Mouse (Mus musculus): ENCODE measurements around the gene Tango6.

The Tango6 gene

DNA sequence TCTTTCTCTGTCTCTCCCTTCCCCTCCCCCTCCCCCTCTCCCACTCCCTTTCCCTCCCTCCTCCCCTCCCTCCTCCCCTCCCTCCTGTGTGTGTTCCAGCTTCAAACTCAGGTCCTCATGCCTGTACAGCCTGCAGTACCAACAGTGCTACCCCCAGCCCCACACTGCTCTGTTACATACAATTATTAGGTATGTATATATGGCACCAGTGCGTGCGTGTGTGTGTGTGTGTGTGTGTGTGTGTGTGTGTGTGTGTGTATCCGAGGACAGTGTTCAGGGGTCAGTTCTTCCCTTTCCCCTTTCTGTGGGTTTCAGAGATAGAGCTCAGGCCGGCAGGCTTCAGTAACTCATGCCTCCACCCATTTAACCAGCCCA is 134.3 kb downstream of the Tango6 start:
- DNase-seq (ENCODE audit: low spot score in 2 of 2): no peak

DNA sequence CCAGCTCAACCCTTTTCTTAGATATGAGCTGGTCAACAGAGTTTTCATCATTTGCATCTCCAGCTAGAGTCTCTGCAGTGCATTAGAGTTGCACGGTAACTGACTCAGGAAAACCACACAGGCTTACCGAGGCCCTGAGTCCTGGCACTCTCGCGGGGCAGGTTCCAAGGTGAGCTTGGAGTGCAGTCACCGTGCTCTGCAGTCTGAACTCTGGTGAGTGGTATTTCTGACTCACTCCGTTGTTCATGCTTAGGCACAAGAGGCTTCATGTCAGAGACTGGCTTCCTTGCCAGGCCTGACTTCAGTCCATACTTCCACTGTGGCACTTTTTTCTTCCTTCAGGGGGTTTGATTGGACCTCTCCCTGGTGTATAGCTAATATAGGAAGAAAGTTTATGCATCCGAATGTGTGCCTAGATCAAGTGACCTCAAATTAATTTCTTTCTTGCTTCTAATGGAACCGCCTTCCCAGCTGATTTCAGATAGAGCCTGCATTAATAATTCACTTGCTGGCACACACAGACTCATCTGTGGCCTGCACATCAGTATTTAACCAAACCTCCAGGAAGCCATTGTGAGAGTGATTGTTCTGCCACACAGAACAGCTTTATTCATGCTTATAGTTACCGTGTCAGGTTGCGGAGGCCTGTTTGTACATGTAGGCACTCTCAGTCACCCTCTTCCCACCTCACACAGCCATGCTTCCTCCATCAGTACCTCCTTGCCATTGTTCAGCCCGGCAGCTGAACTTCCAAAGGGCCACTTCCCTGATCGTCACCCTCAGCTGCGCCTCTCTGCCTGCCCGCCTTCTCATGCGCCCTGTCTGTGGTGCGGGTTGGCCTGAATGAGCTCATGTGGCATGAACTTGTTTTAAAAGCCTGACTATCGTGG is 136.0 kb downstream of the Tango6 start:
- no peak for DNase-seq (ENCODE audit: low spot score in 2 of 2)

DNA sequence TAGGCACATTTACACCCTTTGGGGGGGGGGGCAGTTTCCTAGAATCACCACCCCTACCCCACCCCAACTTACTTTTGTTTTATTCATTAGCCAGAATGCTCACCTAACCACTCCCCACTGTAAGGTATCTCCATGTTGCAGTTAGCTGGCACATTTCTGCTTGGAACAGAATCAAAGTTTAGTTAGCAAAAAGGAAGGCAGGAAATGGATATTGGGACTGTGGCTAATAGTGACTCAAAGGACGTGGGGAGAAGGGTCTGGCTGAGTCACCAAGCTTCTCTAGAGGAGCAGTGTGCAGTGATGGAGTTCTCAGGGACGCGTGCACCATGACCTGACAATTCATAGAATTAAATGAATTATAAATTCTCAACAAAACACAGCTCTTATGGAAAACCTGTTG is 136.7 kb downstream of the Tango6 start:
- DNase-seq (ENCODE audit: low spot score in 2 of 2): no peak

DNA sequence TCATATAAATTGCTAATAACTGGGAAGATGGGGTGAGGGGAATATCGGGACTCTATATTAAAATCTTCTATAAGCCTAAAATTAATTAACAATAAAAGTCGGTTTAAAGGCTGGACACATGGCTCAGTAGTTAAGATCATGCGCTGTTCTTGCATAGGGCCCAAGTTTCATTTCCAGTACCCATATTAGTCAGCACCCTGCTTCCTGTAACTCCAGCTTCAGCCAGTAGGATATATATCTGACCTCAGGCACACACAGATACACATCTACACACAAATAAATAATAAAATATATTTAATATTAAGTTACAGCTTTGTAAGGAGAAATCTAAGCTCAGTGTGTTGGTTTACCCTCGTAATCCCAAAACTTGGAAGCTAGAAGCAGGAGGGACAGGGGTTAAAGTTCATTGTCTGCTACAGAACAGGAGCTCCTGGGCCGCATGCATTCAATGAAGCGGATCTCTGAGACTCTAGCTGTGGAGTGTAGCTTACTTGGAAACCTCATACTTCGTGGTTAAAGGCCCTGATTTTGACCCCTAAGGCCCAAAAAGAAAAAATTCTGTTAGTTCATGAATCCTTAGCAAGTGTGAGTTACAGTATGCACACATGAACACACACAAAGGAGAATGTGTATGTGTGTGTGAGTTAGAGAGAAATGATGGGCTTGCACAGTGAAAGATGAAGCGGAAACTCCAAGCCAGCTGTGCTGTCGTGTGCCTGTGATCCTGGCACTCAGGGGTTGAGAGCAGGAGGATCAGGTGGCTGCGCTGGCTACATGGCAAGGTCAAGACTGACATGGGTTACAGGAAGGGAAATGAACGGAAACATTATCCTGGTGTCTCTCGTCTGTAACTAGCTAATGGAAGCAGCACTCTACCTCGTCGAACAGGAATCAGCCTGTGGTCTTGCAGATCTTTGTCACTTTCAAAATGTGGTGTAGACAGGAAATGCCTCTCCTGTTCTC is 138.0 kb downstream of the Tango6 start:
- DNase-seq (ENCODE audit: low spot score in 2 of 2): no peak

DNA sequence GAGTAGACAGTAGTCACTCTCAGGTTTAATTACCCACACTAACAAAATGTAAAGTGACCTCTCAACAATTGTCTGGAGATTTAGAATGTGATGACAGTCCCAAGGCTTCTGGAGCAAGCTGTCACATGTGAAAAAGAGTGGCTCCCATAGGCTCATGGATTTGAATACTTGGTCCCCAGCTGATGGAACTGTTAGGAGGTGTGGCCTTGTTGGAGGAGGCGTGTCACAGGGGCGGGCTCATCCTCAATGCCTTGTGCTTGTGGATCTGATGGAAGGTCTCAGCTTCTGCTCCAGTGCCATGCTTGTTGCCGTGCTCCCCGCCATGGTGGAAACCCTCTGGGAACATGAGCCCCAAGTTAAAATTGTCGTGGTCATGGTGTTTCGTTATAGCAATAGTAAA is 146.1 kb downstream of the Tango6 start:
- no peak for DNase-seq (ENCODE audit: low spot score in 2 of 2)

DNA sequence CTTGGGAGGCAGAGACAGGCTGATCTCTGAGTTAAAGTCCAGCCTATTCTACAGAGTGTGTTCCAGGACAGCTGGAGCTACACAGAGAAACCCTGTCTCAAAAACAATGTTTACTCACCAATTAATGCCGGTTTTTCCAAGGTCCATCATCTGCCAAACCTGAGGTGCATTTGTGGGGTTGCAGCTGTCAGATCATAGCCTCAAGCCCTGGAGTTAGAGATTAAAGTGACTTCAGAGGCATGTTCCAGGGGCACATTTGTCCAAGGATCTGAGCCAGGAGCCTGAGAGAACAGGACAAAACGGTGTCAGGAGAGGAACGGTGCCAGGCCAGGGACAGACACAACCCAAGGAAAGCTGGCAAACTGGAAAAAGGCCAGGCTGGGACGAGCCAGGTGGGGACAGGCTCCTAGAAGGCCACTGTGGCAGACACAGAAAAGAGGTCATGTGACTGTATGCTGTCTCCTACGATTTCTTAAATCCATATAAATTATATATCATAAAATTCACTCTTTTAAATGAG is 146.7 kb downstream of the Tango6 start:
- DNase-seq (ENCODE audit: low spot score in 2 of 2): no peak

DNA sequence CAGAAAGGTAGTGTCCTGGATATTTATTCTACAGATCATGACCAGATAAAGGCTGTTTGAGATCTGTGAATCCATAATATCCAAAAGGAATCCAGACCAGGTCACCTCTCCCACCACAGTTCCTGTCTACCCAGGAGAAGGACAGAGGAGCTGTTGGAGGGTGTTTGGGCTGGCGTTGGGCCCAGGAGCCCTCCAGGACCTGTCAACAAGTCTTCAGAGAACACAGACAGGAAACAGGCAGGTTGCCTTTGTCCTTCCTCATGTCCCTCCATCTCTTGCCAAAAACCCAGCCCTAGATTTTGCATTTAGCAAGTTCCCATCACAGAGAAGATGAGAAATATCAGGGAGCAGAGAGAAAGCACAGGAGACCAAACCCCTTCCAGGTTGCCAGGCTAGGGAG is 152.0 kb downstream of the Tango6 start:
- no peak for DNase-seq (ENCODE audit: low spot score in 2 of 2)

DNA sequence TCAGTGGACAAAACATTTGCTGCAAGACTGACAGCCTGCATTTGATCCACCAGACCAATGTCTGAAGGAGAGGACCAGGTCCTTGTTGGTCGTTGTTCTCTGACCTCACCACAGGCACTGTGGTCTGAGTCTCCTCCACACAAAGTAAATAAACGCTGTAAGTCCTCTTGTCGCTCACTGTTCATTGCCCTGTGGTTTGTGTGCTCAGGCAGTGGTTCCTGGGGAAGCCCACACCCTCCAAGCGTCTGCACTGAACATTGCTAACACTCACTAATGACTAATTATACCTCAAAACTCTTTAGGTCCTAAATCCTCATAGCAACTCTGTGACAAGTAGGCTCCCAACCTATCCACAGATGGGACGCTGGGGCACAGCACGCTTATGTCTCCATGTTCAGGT is 153.7 kb downstream of the Tango6 start:
- no peak for DNase-seq (ENCODE audit: low spot score in 2 of 2)

DNA sequence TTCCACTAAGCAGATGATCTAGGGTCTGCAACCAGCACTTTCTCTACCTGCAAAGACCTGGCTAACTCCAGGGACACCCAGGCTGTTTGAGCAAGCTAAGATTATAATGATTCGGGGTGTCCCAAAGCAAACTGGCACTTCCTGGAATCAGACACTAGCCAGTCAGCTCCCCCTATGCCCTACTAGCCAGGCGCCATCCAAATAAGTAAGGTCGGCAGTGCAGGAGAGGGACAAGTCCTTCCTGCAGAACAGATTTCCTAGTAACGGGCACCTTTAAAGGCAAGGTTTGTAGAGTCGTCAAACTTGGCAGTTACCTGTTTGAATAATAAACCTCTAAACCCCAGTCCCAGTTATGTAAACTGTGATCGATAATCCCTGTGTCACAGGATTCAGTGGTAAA is 155.9 kb downstream of the Tango6 start:
- DNase-seq (ENCODE audit: low spot score in 2 of 2): no peak

DNA sequence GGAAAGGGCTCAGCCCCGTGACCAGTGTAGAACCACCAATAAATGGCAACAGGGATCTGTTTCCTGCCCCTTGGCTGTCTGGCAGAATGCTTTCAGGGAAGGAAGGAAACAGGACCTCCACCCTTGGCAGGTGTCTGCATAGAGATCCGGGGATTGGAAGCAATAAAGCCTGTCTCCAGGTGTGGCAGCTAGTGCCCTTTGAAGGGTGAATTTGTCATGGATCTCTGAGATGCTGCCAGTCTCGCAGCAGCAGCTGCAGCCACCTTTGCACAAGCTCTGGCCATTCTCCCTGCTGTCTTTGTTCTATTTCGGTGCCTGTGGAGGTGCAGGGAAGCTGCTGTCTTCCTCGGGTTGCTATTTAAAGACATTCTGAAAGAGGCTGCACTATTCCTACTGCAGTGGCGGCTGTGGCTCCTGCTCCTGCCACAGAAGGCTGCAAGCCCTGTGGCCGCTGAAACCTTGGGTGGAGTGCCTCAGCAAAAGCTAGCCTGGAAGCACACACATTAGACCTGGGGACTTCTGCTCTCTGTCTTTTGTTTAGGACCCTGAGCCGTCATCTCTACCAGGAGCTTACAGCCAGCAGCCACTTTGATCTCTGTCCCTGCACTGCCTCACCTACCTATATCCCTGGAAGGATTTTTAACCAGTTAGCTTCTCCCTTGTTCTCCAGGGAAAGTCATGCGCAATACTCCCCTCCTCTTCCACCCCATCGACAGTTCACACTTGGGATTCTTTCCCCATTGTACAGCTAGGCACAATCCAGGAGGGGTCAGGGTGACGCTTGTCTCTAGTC is 156.5 kb downstream of the Tango6 start:
- peak in 1 of 2 experiments; percentile 24 for DNase-seq (ENCODE audit: low spot score in 2 of 2)

DNA sequence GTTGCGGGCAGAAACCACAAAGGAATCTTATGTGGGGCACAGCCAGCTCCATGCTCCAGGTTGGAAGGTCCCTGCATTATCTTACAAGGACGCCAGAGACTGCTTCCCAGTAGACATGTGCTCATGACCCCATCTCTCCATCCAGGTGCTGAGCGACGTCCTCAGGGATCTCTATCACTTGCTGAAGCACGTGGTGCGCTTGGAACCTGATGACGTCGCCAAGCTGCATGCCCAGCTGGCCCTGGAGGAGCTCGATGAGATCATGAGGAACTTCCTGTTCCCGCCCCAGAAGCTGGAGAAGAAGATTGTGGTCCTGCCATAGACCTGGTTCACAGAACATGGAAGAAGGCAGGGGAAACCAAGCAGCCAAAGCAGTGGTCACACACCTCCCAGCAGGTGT is 167.2 kb downstream of the Tango6 start:
- no peak for DNase-seq (ENCODE audit: low spot score in 2 of 2)

DNA sequence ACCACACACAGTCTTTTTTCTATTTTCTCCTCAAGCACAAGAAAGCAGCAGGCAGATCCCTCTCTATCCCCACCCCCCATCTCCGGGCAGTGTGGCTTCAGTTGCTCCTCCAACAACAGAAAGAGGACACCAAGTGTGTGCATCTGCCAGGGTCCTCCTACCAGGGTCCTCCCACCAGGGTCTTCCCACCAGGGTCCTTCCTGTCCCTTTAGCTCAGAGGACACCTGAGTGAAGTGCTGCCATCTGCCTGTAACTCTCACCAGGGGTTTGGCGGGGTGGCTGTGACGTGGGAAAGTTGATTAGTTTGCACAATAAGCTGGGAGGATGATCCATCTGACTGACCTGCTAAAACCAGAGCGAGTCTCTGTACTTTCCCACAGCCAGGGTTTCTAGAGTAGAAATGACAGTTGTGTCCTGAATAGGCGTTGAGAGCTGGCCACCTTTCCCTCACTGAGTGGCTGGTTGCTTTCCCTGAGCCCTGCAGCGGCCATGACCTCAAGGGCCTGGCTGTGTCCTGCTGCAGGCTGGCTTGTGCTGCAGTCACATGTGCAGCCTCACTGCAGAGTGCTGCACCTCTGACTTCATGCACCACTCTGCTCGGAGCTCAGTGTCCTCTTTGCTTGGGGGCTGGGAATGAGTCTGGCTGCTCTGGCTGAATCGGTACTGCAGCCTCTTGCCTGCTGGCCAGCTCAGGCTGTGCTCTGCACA is 171.8 kb downstream of the Tango6 start:
- no peak for DNase-seq (ENCODE audit: low spot score in 2 of 2)

DNA sequence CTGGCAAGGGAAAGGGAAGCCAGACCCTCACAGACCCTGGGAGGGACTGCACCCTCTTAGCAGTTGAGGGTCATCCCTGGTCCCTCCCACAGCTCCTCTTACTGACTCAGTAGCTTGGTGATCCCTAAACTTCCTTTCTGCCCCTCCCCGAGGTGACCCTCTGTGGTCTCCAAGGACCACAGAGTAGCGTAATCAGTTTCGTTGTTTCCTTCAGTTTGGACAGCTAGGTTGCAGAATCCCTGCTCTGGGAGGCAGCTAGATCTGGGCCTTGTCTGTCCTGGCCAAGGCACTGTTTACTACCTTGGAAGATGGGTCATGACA is 172.3 kb downstream of the Tango6 start:
- no peak for DNase-seq (ENCODE audit: low spot score in 2 of 2)

DNA sequence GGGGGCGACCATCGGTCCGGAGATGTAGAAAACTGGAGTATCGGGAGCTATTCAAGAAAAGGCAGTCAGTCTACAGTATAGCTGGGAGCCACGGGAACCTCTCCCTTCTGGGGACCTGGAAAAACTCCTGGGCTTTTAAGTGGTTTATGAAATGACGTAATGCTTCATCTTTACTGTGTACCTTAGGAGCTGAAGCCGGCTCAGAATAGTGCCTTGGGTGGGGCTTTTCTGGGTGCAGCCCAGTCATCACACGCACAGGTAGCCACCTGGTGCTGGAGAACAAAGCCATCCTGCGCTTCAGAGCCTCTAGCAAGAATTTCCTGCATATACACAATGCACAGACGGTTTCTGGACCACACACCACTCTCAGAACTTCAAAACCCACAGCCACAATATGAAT is 180.0 kb downstream of the Tango6 start:
- DNase-seq (ENCODE audit: low spot score in 2 of 2): no peak

DNA sequence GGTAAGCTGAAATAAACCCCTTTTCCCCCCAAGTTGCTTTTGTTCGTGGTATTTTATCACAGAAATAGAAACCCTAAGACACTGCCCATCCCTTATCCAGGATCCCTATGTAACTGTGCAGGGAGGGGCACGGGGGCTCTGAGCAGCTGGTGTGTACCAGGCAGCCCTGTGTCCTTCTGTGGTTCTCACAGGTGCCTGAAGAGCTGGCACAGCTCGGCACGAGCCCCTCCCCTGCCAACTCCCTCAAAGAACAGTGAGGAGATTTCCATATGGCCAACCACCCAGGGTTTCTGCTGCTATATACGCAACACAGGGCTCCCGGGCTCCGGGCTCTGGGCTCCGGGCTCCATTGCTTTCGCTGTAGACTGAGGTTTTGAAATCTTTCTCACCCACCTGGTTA is 182.5 kb downstream of the Tango6 start:
- DNase-seq (ENCODE audit: low spot score in 2 of 2): no peak

DNA sequence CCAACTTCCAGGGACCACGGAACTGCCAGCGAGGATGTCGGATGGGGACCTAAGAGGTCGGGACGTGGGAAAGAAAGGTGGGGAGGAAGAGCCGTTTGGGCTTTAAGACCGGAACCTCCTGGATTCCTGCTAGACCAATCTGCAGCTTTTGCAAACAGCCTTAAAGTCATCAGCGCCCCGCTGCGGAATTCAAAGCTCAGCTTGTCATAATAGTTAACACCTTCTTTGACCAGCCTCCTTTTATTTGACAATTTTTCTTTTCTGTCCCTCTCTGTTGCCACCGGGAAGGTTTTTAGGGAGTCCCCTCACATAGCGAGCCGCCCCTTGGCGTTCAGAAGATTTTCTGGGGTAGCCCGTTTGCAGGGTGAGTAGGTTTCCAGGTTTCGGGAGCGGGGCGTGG is 187.2 kb downstream of the Tango6 start, which contains the start of gene Has3:
TSS of gene Has3 (plus strand) at position 192 of the 400 bp plus-strand sequence.
- DNase-seq (ENCODE audit: low spot score in 2 of 2): peak in 1 of 2 experiments; percentile 27

DNA sequence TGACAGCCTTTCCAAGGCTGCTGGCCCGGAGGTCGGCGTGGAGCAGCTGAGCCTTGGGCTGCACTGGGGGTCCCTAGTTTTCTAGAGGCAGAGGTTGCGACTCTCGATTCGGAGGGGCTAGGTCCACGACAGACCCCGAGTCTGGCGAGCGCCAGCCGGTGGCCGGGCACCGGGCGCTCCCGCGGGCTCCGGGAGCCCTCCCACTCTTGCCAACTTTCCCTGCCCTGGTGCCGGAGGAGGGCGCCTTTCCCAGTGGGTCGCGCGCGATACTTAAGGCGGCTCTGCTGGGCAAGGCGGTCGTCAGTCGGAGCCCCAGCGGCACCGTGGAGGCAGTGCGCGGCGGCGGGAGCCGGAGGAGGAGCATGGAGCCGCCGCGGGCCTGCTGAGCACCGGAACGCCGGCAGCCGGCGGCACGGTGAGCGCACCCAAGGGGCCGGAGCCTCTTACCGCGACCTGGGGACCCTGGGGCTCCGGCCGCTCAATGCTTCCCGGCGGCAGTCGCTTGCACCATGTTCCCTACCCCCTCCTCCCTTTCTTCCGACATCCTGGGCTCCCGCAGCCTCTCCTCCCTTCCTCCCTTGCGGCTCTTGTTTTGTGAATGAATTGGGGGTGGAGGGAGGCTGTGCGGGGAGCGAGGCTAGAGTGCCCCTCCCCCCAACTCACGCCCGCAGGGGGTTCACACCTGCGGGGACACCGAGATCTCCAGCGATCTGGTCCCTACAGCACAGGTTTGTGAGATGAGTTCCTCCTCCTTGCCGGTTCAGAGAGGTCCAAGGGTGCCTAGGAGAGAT is 187.9 kb downstream of the Tango6 start:
- DNase-seq (ENCODE audit: low spot score in 2 of 2): peak in 1 of 2 experiments; percentile 71

DNA sequence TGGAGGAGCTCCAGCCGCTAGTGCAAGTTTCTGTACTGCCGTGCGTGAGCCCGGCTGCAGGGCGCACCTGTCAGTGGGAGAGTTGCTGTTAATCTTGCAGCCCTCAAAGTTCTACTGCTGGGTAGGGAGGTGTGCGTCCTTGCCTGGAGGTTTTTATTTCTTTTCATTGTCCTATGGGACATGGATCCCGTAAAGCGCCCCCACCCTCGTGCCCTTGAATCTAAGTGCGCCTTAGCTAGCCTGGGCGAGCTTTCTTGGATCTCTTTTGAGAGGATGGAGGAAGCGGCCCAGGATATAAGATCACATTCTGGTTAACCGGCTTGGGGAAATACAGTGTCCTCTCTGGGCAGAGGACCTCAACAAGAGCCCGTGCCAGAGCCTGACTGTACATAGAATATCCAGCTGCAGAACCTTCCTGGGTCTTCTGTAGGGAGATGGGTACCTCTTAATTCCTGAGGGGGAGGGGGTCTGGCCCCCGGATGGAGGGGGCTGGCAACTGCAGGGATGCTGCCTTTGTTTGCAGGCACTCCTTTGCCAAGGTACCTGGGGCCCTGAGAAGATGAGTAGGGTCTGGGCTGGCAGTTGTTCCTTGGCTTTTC is 188.6 kb downstream of the Tango6 start:
- no peak for DNase-seq (ENCODE audit: low spot score in 2 of 2)

DNA sequence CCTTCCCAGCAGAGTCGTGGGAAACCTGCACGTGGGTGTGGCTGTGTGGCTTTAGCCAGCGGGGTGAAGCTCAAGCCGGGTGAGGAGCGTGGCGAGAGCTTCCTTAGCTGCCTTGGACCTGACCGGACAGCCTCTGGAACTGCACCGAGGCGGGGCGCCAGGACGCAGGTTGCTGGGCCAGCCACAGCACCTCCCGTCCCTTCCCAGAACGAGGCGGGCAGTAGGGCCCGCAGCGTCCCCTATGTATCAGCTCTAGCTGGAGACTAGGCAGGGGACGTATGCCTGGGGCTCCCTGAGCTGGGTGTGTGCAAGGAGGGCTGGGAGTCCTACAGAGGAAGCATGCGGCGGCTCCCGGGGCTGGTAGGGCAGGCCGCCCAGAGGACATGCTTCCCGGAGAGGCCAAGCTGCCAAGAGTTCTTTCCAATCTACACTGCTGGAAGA is 189.1 kb downstream of the Tango6 start:
- DNase-seq (ENCODE audit: low spot score in 2 of 2): peak in 1 of 2 experiments; percentile 43

Measured in frontal cortex, postnatal 10 days (tissue).